Mouse (Mus musculus) CH12.LX (cell line): Measurements from ENCODE around the gene Bco2. TPM values are rescaled to one million over a fixed set of nuclear protein-coding genes. Genes with fewer than 3 reads are reported as not detected.
A peak's percentile ranks its signal among the peaks of the same experiment; 100 is the strongest.

Experiments
- DNase-seq: peaks from one replicate; pipeline ENCODE4 v3.0.0-alpha.2; 2013; ENCODE audit errors: extremely low read depth
- H3K27ac ChIP-seq: 2 replicates; pipeline ENCODE4 v1.5.1; 2012; ENCODE audit warnings: low read depth, mild to moderate bottlenecking, control low read depth, moderate library complexity; ENCODE audit not compliant: insufficient read depth
- H3K27me3 ChIP-seq: replicated peaks from 2 replicates; pipeline ENCODE3; 2012; ENCODE audit warnings: inconsistent platforms
- H3K36me3 ChIP-seq, 2 experiments: replicated peaks in 1 of 2; 2 replicates each; pipeline versions ENCODE3 to v1.6.1; 2012; ENCODE audit warnings: inconsistent platforms in 1 of 2, low read length in 1 of 2, mild to moderate bottlenecking in 1 of 2, mixed read lengths in 1 of 2, moderate library complexity in 1 of 2; ENCODE audit not compliant: control insufficient read depth in 1 of 2, insufficient read depth in 1 of 2
- H3K4me1 ChIP-seq, 2 experiments: 2 replicates each; pipeline ENCODE4 v1.6.1; 2012; ENCODE audit warnings: inconsistent platforms in 1 of 2, moderate library complexity in 1 of 2; ENCODE audit not compliant: insufficient read depth in 2 of 2, control insufficient read depth in 1 of 2
- H3K4me2 ChIP-seq: 2 replicates; pipeline ENCODE4 v1.6.1; 2012; ENCODE audit warnings: low read depth, mild to moderate bottlenecking, control low read depth; ENCODE audit not compliant: poor library complexity, insufficient read depth, severe bottlenecking
- H3K4me3 ChIP-seq, 3 experiments: fragments of 150-350 bp in 1 of 3; sonication (generic) in 1 of 3; replicated peaks in 1 of 3; 2 replicates each; pipeline versions ENCODE3 to v1.5.1; 2011 to 2012; ENCODE audit warnings: low read depth in 2 of 3, low read length in 2 of 3, mild to moderate bottlenecking in 2 of 3, moderate library complexity in 2 of 3, control low read depth in 1 of 3, improper control_type of control experiment in 1 of 3, inconsistent platforms in 1 of 3, mixed read lengths in 1 of 3; ENCODE audit not compliant: poor library complexity in 1 of 3
- H3K79me2 ChIP-seq: replicated peaks from 2 replicates; pipeline ENCODE4 v1.6.1; 2012; ENCODE audit warnings: mild to moderate bottlenecking, moderate library complexity; ENCODE audit not compliant: control insufficient read depth, poor library complexity, insufficient read depth, severe bottlenecking; ENCODE audit errors: extremely low read depth
- H3K9ac ChIP-seq: 2 replicates; pipeline ENCODE4 v1.6.1; 2012; ENCODE audit warnings: low read depth, mild to moderate bottlenecking, control low read depth, moderate library complexity; ENCODE audit not compliant: insufficient read depth
- H3K9me3 ChIP-seq: replicated peaks from 2 replicates; pipeline ENCODE3; 2012; ENCODE audit warnings: low read length, inconsistent platforms, mixed read lengths
- BHLHE40 ChIP-seq: IDR thresholded peaks from 2 replicates; pipeline ENCODE4 v1.6.1; 2011; ENCODE audit warnings: mild to moderate bottlenecking, low read depth, low read length, improper control_type of control experiment
- CHD2 ChIP-seq: IDR thresholded peaks from 2 replicates; pipeline ENCODE4 v1.6.1; 2011; ENCODE audit warnings: low read length, improper control_type of control experiment
- CTCF ChIP-seq, 2 experiments: IDR thresholded peaks in 1 of 2; conservative IDR thresholded peaks in 1 of 2; 2 replicates each; pipeline ENCODE4 v1.5.1; 2011 to 2012; ENCODE audit warnings: low read depth in 2 of 2, low read length in 2 of 2, improper control_type of control experiment in 1 of 2, inconsistent platforms in 1 of 2, mild to moderate bottlenecking in 1 of 2, moderate library complexity in 1 of 2
- E2F4 ChIP-seq: IDR thresholded peaks from 2 replicates; pipeline ENCODE4 v1.6.1; 2011; ENCODE audit warnings: low read depth, low read length, improper control_type of control experiment; ENCODE audit not compliant: insufficient replicate concordance
- ELF1 ChIP-seq: IDR thresholded peaks from 2 replicates; pipeline ENCODE4 v1.6.1; 2014; ENCODE audit warnings: low read depth, mild to moderate bottlenecking, inconsistent platforms, low read length, improper control_type of control experiment
- EP300 ChIP-seq: IDR thresholded peaks from 2 replicates; pipeline ENCODE4 v1.6.1; 2011; ENCODE audit warnings: low read length, improper control_type of control experiment
- ETS1 ChIP-seq: conservative IDR thresholded peaks from 2 replicates; pipeline ENCODE4 v1.6.1; 2012; ENCODE audit warnings: low read depth, mild to moderate bottlenecking, inconsistent platforms, low read length, improper control_type of control experiment, moderate library complexity
- GABPA ChIP-seq: IDR thresholded peaks from 2 replicates; pipeline ENCODE4 v1.6.1; 2012; ENCODE audit warnings: low read depth, low read length, improper control_type of control experiment, inconsistent platforms; ENCODE audit not compliant: insufficient replicate concordance
- HCFC1 ChIP-seq: IDR thresholded peaks from 2 replicates; pipeline ENCODE4 v1.6.1; 2012; ENCODE audit warnings: low read depth, mild to moderate bottlenecking, inconsistent platforms, low read length, improper control_type of control experiment
- JUN ChIP-seq: IDR thresholded peaks from 2 replicates; pipeline ENCODE4 v1.6.1; 2011; ENCODE audit warnings: low read depth, mild to moderate bottlenecking, low read length, improper control_type of control experiment, moderate library complexity; ENCODE audit not compliant: insufficient read depth
- MAFK ChIP-seq: IDR thresholded peaks from 2 replicates; pipeline ENCODE4 v1.6.1; 2011; ENCODE audit warnings: low read length, improper control_type of control experiment; ENCODE audit not compliant: insufficient replicate concordance
- MAX ChIP-seq: IDR thresholded peaks from 2 replicates; pipeline ENCODE4 v1.6.1; 2011; ENCODE audit warnings: low read length, improper control_type of control experiment
- MAZ ChIP-seq: IDR thresholded peaks from 2 replicates; pipeline ENCODE4 v1.6.1; 2012; ENCODE audit warnings: low read depth, mild to moderate bottlenecking, inconsistent platforms, low read length, improper control_type of control experiment, moderate library complexity
- MEF2A ChIP-seq: IDR thresholded peaks from 2 replicates; pipeline ENCODE4 v1.6.1; 2014; ENCODE audit warnings: low read depth, mild to moderate bottlenecking, inconsistent platforms, low read length, improper control_type of control experiment, borderline replicate concordance
- MXI1 ChIP-seq: IDR thresholded peaks from 2 replicates; pipeline ENCODE4 v1.6.1; 2011; ENCODE audit warnings: mild to moderate bottlenecking, low read depth, low read length, improper control_type of control experiment
- MYC ChIP-seq: IDR thresholded peaks from 2 replicates; pipeline ENCODE4 v1.6.1; 2011; ENCODE audit warnings: low read depth, mild to moderate bottlenecking, improper control_type of control experiment, low read length
- NRF1 ChIP-seq: IDR thresholded peaks from 2 replicates; pipeline ENCODE4 v1.6.1; 2014; ENCODE audit warnings: low read depth, mild to moderate bottlenecking, inconsistent platforms, low read length, improper control_type of control experiment, moderate library complexity
- PAX5 ChIP-seq: IDR thresholded peaks from 2 replicates; pipeline ENCODE4 v1.6.1; 2012; ENCODE audit warnings: low read length, inconsistent platforms, mixed read lengths
- POLR2A ChIP-seq: IDR thresholded peaks from 2 replicates; pipeline ENCODE4 v1.6.1; 2011; ENCODE audit warnings: low read depth, mild to moderate bottlenecking, improper control_type of control experiment, low read length
- RAD21 ChIP-seq: IDR thresholded peaks from 2 replicates; pipeline ENCODE4 v1.6.1; 2011; ENCODE audit warnings: low read depth, mild to moderate bottlenecking, low read length, improper control_type of control experiment, moderate library complexity
- SIN3A ChIP-seq: IDR thresholded peaks from 2 replicates; pipeline ENCODE4 v1.6.1; 2012; ENCODE audit warnings: low read length, improper control_type of control experiment, inconsistent platforms
- SMC3 ChIP-seq: IDR thresholded peaks from 2 replicates; pipeline ENCODE4 v1.6.1; 2011; ENCODE audit warnings: low read depth, low read length, improper control_type of control experiment
- TBP ChIP-seq: conservative IDR thresholded peaks from 2 replicates; pipeline ENCODE4 v1.6.1; 2011; ENCODE audit warnings: low read depth, low read length, improper control_type of control experiment
- TCF12 ChIP-seq: IDR thresholded peaks from 2 replicates; pipeline ENCODE4 v1.6.1; 2014; ENCODE audit warnings: low read depth, mild to moderate bottlenecking, inconsistent platforms, low read length, improper control_type of control experiment
- USF1 ChIP-seq: IDR thresholded peaks from 2 replicates; pipeline ENCODE4 v1.6.1; 2014; ENCODE audit warnings: low read depth, mild to moderate bottlenecking, inconsistent platforms, low read length, improper control_type of control experiment
- USF2 ChIP-seq: conservative IDR thresholded peaks from 2 replicates; pipeline ENCODE4 v1.6.1; 2011; ENCODE audit warnings: low read depth, low read length, improper control_type of control experiment
- ZC3H11A ChIP-seq: IDR thresholded peaks from 2 replicates; pipeline ENCODE4 v1.6.1; 2012; ENCODE audit warnings: low read depth, mild to moderate bottlenecking, inconsistent platforms, low read length, improper control_type of control experiment
- ZKSCAN1 ChIP-seq: IDR thresholded peaks from 2 replicates; pipeline ENCODE4 v1.6.1; 2012; ENCODE audit warnings: low read depth, inconsistent platforms, low read length, improper control_type of control experiment, borderline replicate concordance
- ZNF384 ChIP-seq: IDR thresholded peaks from 2 replicates; pipeline ENCODE4 v1.6.1; 2012; ENCODE audit warnings: low read depth, low read length, improper control_type of control experiment, inconsistent platforms
- dilution Hi-C: fragments of 300-500 bp; cut with MboI; formaldehyde crosslinking; loops from 2 replicates; pipeline ENCODE4 v1.14.3; 2020; ENCODE audit warnings: low sequenced_read_pairs; ENCODE audit not compliant: extremely low pct_unique_long_range_greater_than_20kb, extremely low pct_ligation_motif_present
- in situ Hi-C: fragments of 300-500 bp; cut with MboI; formaldehyde crosslinking; loops from 3 replicates; pipeline ENCODE4 v1.14.3; 2019; ENCODE audit warnings: low sequenced_read_pairs, low pct_ligation_motif_present, low pct_unique_long_range_greater_than_20kb, mixed read lengths
- polyA plus RNA-seq: library from polyadenylated mRNA; unstranded; fragments of >175 nt; gene quantifications from 2 replicates; pipeline ENCODE4 v1.2.1, GENCODE M21; 2012; ENCODE audit warnings: low read depth; ENCODE audit not compliant: insufficient read length
- total RNA-seq, 2 experiments: library from RNA; depleted of rRNA; stranded (reverse); fragments of 300-350 nt in 1 of 2; fragments of >200 nt in 1 of 2; gene quantifications; 2 replicates each; pipeline ENCODE4 v1.2.3; 2012 to 2014

Gene Bco2
- total and polyA plus RNA-seq, 3 experiments = 0.68 to 1.2 (median 0.93) TPM

DNA sequence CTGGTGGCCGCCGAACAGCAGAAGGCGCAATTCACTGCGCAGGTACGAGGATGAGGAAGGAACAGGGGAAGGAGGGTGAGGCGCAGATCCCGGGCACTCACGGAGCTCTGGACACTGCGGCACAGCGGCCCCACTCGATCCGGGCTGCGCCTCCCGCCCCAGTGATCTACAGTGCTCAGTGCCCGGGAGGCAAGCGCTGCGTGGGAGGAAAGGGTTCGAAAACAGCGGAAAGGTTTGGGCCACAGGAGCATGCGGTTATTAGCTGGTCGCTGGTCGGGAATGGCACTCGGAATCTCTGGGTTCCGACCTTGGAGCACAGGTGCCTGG, 49.0 kb upstream of the Bco2 start:
- Histone ChIP-seq H3K36me3 (peaks cover 25 to 48% of the 10 kb centered on the region in 2 experiments), H3K4me1 (peaks cover 5 to 34% of the 10 kb centered on the region in 2 experiments; a peak in 3 of 4 replicates), H3K4me3 (peak overlapping the region; percentile 80 to 98 (median 84)), H3K9me3 (no peaks in the 10 kb centered on the region), H3K27me3 (no peaks in the 10 kb centered on the region), H3K27ac (peak overlapping the region; percentile 62), H3K4me2 (peak overlapping the region; percentile 89), H3K9ac (peak overlapping the region; percentile 92), H3K79me2 (peaks cover 47% of the 10 kb centered on the region)
- in situ Hi-C loops = loop anchor here (10.0 kb wide), 1 partner anchor 149 kb away; no protein-coding TSS in a partner anchor
- TF ChIP-seq ZNF384 = no peak
- TF ChIP-seq CTCF (conservative IDR thresholded peaks at IDR 0.05 in 1 of 2, IDR thresholded peaks at IDR 0.05 in 1 of 2; ENCODE audit: low read depth in 2 of 2, low read length in 2 of 2) = peak in 1 of 2 experiments; percentile 29; a peak in 2 of 4 replicates
- TF ChIP-seq MAX = no peak
- no peak for TF ChIP-seq TBP
- no peak for TF ChIP-seq MXI1
- TF ChIP-seq MAZ = no peak
- TF ChIP-seq SIN3A = peak; percentile 8; the same call in 1 of the 2 replicates
- no peak for TF ChIP-seq ETS1
- no peak for TF ChIP-seq MEF2A
- dilution Hi-C loops = no loop called here
- no peak for DNase-seq

DNA sequence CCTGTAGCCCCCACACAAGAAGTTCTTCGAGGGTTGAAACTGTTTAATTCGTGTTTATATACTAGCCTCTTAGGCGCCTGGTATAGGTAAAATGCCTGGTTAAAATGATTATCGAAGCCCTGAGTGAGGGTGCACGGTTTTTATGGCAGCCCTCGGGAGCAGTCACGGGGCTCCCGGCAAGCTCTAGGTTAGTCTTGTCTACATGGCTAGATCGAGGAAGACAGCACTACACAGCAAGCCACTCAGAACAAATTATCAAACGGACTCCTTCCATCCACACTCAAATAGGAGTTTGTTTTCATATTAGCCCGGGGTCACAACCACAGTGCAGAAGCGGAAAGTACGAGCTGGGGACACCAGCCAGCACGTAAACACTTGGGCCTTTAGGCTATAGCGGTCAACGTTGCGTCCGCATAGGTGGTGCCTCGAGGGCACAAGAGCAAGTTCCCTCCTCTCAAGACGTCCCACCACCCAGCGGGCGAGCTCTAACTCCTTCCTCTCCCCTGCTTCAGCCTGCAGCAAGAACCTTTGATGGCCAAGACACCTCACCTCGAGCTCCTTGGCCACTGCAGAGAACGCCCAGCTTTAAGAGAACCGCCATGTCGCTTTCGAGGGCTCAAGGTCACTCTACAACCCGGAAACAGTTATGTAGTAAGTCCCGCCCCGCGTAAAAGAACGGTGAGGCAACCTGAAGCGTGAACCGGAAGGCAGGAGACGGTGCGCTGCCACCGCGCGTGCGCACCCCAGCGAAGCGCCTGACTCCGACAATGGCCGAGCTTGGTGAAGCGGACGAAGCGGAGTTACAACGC, 48.4 kb upstream of the Bco2 start, which contains the start of the genes Sdhd and Timm8b:
Sdhd (minus strand) TSS at position 624 of the 809 bp plus-strand sequence.
Timm8b (plus strand) TSS at position 722 of the 809 bp plus-strand sequence.
- in situ Hi-C loops = loop anchor here (10.0 kb wide), 1 partner anchor 149 kb away; no protein-coding TSS in a partner anchor
- H3K27ac ChIP-seq = peak within 1 kb of the TSS; percentile 62
- H3K9me3 ChIP-seq = no peaks in the 10 kb centered on the region
- peak within 1 kb of the TSS; percentile 80 to 98 (median 84) for H3K4me3 ChIP-seq
- H3K27me3 ChIP-seq = no peaks in the 10 kb centered on the region
- dilution Hi-C loops = no loop called here
- H3K9ac ChIP-seq = peak within 1 kb of the TSS; percentile 92
- peaks cover 47% of the 10 kb centered on the region for H3K79me2 ChIP-seq
- DNase-seq = peak; percentile 96
- peaks cover 5 to 34% of the 10 kb centered on the region in 2 experiments; a peak in 3 of 4 replicates for H3K4me1 ChIP-seq
- peak within 1 kb of the TSS; percentile 89 for H3K4me2 ChIP-seq
- peaks cover 27 to 49% of the 10 kb centered on the region in 2 experiments for H3K36me3 ChIP-seq
- no peak for TF ChIP-seq SMC3
- 0 out of 2 replicates have a peak, but pooled peaks have one; percentile 26 for TF ChIP-seq ETS1
- peak; percentile 91 for TF ChIP-seq TBP
- TF ChIP-seq USF1 = no peak
- no peak for TF ChIP-seq EP300
- TF ChIP-seq USF2 = no peak
- TF ChIP-seq BHLHE40 = peak; percentile 70
- TF ChIP-seq MAFK = no peak
- peak; percentile 98 for TF ChIP-seq NRF1
- TF ChIP-seq HCFC1 = peak; percentile 90
- TF ChIP-seq ELF1 = peak; percentile 93
- peak; percentile 68; the same call in 1 of the 2 replicates for TF ChIP-seq MYC
- TF ChIP-seq JUN = no peak
- no peak for TF ChIP-seq MAZ
- TF ChIP-seq E2F4 = peak; percentile 55; the same call in 1 of the 2 replicates
- no peak for TF ChIP-seq ZC3H11A
- TF ChIP-seq POLR2A = peak; percentile 96
- TF ChIP-seq MEF2A = peak; percentile 16; the same call in 1 of the 2 replicates
- TF ChIP-seq MAX = peak; percentile 73
- no peak; the same call in 1 of the 2 replicates for TF ChIP-seq GABPA
- TF ChIP-seq RAD21 = no peak
- TF ChIP-seq TCF12 = peak; percentile 94
- TF ChIP-seq ZNF384 = no peak
- TF ChIP-seq PAX5 = no peak
- TF ChIP-seq SIN3A = peak; percentile 90
- TF ChIP-seq CHD2 = peak; percentile 88
- TF ChIP-seq ZKSCAN1 = no peak
